Mouse (Mus musculus): ENCODE data around the gene Rgs19.

Gene Rgs19

GRCm38 (mm10) chr2:181693339-181694280 is at the start of gene Rgs19:
TSS of gene Rgs19 (minus strand) at chr2:181693977.
- DNase-seq (ENCODE audit: low spot score) = no peak

GRCm38 (mm10) chr2:181730051-181730450 is 36.3 kb upstream of the Rgs19 start:
- no peak for DNase-seq (ENCODE audit: low spot score)

GRCm38 (mm10) chr2:181727659-181728262 is 34.0 kb upstream of the Rgs19 start:
- DNase-seq (ENCODE audit: low spot score) = no peak

GRCm38 (mm10) chr2:181722213-181722612 is 28.4 kb upstream of the Rgs19 start:
- no peak for DNase-seq (ENCODE audit: low spot score)

- no peak for DNase-seq (ENCODE audit: low spot score)
Observed at GRCm38 (mm10) chr2:181721200-181721599, 27.4 kb upstream of the Rgs19 start.

GRCm38 (mm10) chr2:181720061-181720460 is 26.3 kb upstream of the Rgs19 start:
- DNase-seq (ENCODE audit: low spot score) = no peak

- DNase-seq (ENCODE audit: low spot score) = no peak
Observed at GRCm38 (mm10) chr2:181716991-181717390, 23.2 kb upstream of the Rgs19 start.

GRCm38 (mm10) chr2:181715382-181715781 is 21.6 kb upstream of the Rgs19 start:
- no peak for DNase-seq (ENCODE audit: low spot score)

- DNase-seq (ENCODE audit: low spot score) = no peak
Observed at GRCm38 (mm10) chr2:181714903-181715326, 21.1 kb upstream of the Rgs19 start, which contains the start of gene Oprl1. TSS of gene Oprl1 (plus strand) at chr2:181715016.

GRCm38 (mm10) chr2:181713749-181714148 is 20.0 kb upstream of the Rgs19 start:
- no peak for DNase-seq (ENCODE audit: low spot score)

- DNase-seq (ENCODE audit: low spot score) = no peak
Observed at GRCm38 (mm10) chr2:181706668-181707067, 12.9 kb upstream of the Rgs19 start.

GRCm38 (mm10) chr2:181698241-181698640 is 4.5 kb upstream of the Rgs19 start, which contains the start of gene Lkaaear1:
TSS of gene Lkaaear1 (minus strand) at chr2:181698442.
- DNase-seq (ENCODE audit: low spot score) = no peak

- DNase-seq (ENCODE audit: low spot score) = no peak
Observed at GRCm38 (mm10) chr2:181696801-181697420, 3.1 kb upstream of the Rgs19 start.

GRCm38 (mm10) chr2:181695776-181696175 is 2.0 kb upstream of the Rgs19 start:
- no peak for DNase-seq (ENCODE audit: low spot score)

- DNase-seq (ENCODE audit: low spot score) = no peak
Observed at GRCm38 (mm10) chr2:181694581-181694980, 804 bp upstream of the Rgs19 start.

- DNase-seq (ENCODE audit: low spot score) = no peak
Observed at GRCm38 (mm10) chr2:181692304-181692703, 1.5 kb downstream of the Rgs19 start.

GRCm38 (mm10) chr2:181691571-181691970 is 2.2 kb downstream of the Rgs19 start:
- no peak for DNase-seq (ENCODE audit: low spot score)

GRCm38 (mm10) chr2:181691083-181691482 is 2.7 kb downstream of the Rgs19 start:
- DNase-seq (ENCODE audit: low spot score) = no peak

GRCm38 (mm10) chr2:181689466-181690160 is 4.2 kb downstream of the Rgs19 start:
- DNase-seq (ENCODE audit: low spot score) = no peak

GRCm38 (mm10) chr2:181687586-181687985 is 6.2 kb downstream of the Rgs19 start:
- no peak for DNase-seq (ENCODE audit: low spot score)

- no peak for DNase-seq (ENCODE audit: low spot score)
Observed at GRCm38 (mm10) chr2:181685686-181686085, 8.1 kb downstream of the Rgs19 start.

GRCm38 (mm10) chr2:181684713-181685112 is 9.1 kb downstream of the Rgs19 start:
- no peak for DNase-seq (ENCODE audit: low spot score)
